Mouse (Mus musculus) bone marrow macrophage, adult 2 months (primary cell): ENCODE data around the gene Smcp. TPM values are rescaled to one million over a fixed set of nuclear protein-coding genes. Genes with fewer than 3 reads are reported as not detected.

ENCODE experiments used
- H3K27ac ChIP-seq: 2 replicates; pipeline ENCODE4 v1.5.1; 2012; ENCODE audit warnings: low read depth, low read length; ENCODE audit not compliant: insufficient read depth
- H3K4me1 ChIP-seq: 2 replicates; pipeline ENCODE4 v1.6.1; 2012; ENCODE audit warnings: low read length; ENCODE audit not compliant: control insufficient read depth, insufficient read depth
- H3K4me3 ChIP-seq: 2 replicates; pipeline ENCODE4 v1.5.1; 2012; ENCODE audit warnings: mild to moderate bottlenecking, low read length, moderate library complexity; ENCODE audit not compliant: insufficient read depth
- CTCF ChIP-seq: IDR thresholded peaks from 2 replicates; pipeline ENCODE4 v1.5.1; 2012; ENCODE audit warnings: low read depth, mild to moderate bottlenecking, low read length, moderate library complexity
- POLR2A ChIP-seq: IDR thresholded peaks from 2 replicates; pipeline ENCODE4 v1.6.1; 2012; ENCODE audit warnings: mild to moderate bottlenecking, low read depth, low read length, borderline replicate concordance
- polyA plus RNA-seq: library from polyadenylated mRNA; stranded (reverse); fragments of >200 nt; gene quantifications from 2 replicates; pipeline ENCODE4 v1.2.4, GENCODE M21; 2012; ENCODE audit not compliant: missing spikeins, insufficient read depth, insufficient read length

The Smcp gene
- polyA plus RNA-seq, 1 experiment = not detected

- TF ChIP-seq POLR2A (no peak), CTCF (no peak)
- H3K4me1 ChIP-seq = no peaks in the 10 kb centered on the region
- no peak overlapping the region for H3K4me3 ChIP-seq
- no peak overlapping the region for H3K27ac ChIP-seq
Observed at GRCm38 (mm10) chr3:92587190-92587589, 1.6 kb downstream of the Smcp start.

GRCm38 (mm10) chr3:92585055-92585454 lies 3.7 kb downstream of the Smcp start:
- Histone ChIP-seq H3K4me3 (no peak overlapping the region), H3K27ac (no peak overlapping the region), H3K4me1 (no peaks in the 10 kb centered on the region)
- TF ChIP-seq CTCF (no peak), POLR2A (no peak)

GRCm38 (mm10) chr3:92583164-92583826 lies 5.5 kb downstream of the Smcp start:
- Histone ChIP-seq H3K4me1 (no peaks in the 10 kb centered on the region), H3K27ac (no peak overlapping the region), H3K4me3 (no peak overlapping the region)
- TF ChIP-seq CTCF (no peak), POLR2A (no peak)

- H3K27ac ChIP-seq = no peak overlapping the region
- H3K4me1 ChIP-seq = no peaks in the 10 kb centered on the region
- TF ChIP-seq POLR2A (no peak), CTCF (no peak)
- no peak overlapping the region for H3K4me3 ChIP-seq
Observed at GRCm38 (mm10) chr3:92579508-92579907, 9.3 kb downstream of the Smcp start.

GRCm38 (mm10) chr3:92578652-92579413 lies 10.0 kb downstream of the Smcp start:
- TF ChIP-seq POLR2A (no peak), CTCF (no peak)
- no peaks in the 10 kb centered on the region for H3K4me1 ChIP-seq
- H3K27ac ChIP-seq = no peak overlapping the region
- no peak overlapping the region for H3K4me3 ChIP-seq

- TF ChIP-seq POLR2A (no peak), CTCF (no peak)
- H3K27ac ChIP-seq = no peak within 1 kb of the TSS
- no peak within 1 kb of the TSS for H3K4me3 ChIP-seq
Observed at GRCm38 (mm10) chr3:92573449-92574041, 15.3 kb downstream of the Smcp start, which contains the start of gene Ivl. Ivl (minus strand) TSS chr3:92573735.

GRCm38 (mm10) chr3:92572514-92573155 lies 16.2 kb downstream of the Smcp start:
- Histone ChIP-seq H3K4me1 (no peaks in the 10 kb centered on the region), H3K27ac (no peak overlapping the region), H3K4me3 (no peak overlapping the region)
- TF ChIP-seq CTCF (no peak), POLR2A (no peak)

More at GRCm38 (mm10) chr3:92573449-92574041, 15.3 kb downstream of the Smcp start, which contains the start of gene Ivl:
- no peaks in the 10 kb centered on the region for H3K4me1 ChIP-seq

- Histone ChIP-seq H3K27ac (no peak overlapping the region), H3K4me3 (no peak overlapping the region), H3K4me1 (no peaks in the 10 kb centered on the region)
- TF ChIP-seq CTCF (no peak), POLR2A (no peak)
Observed at GRCm38 (mm10) chr3:92568752-92569151, 20.0 kb downstream of the Smcp start.

- Histone ChIP-seq H3K4me1 (no peaks in the 10 kb centered on the region), H3K4me3 (no peak overlapping the region), H3K27ac (no peak overlapping the region)
- no peak for TF ChIP-seq POLR2A
- no peak for TF ChIP-seq CTCF
Observed at GRCm38 (mm10) chr3:92565418-92565817, 23.4 kb downstream of the Smcp start.

- Histone ChIP-seq H3K27ac (no peak within 1 kb of the TSS), H3K4me1 (no peaks in the 10 kb centered on the region), H3K4me3 (no peak within 1 kb of the TSS)
- no peak for TF ChIP-seq CTCF
Observed at GRCm38 (mm10) chr3:92534411-92534810, 54.4 kb downstream of the Smcp start, which contains the start of gene 2310046K23Rik. 2310046K23Rik (minus strand) TSS chr3:92534511.

Other genes starting within 250 kb of the Smcp start
- gene Sprr2d, start 249.9 kb downstream of the Smcp start, polyA plus RNA-seq = not detected in 2 replicates
- gene Sprr2e, start 236.9 kb downstream of the Smcp start, polyA plus RNA-seq = not detected in 2 replicates
- gene Sprr2f, start 223.8 kb downstream of the Smcp start, polyA plus RNA-seq = not detected in 2 replicates
- not detected in 2 replicates for gene Sprr2h, start 203.3 kb downstream of the Smcp start, polyA plus RNA-seq
- gene Sprr2i, start 181.0 kb downstream of the Smcp start, polyA plus RNA-seq = not detected in 2 replicates
- not detected in 2 replicates for gene Sprr2j-ps, start 170.9 kb downstream of the Smcp start, polyA plus RNA-seq
- gene Gm9774, start 159.6 kb downstream of the Smcp start, polyA plus RNA-seq = 4.2 and 17.1 TPM in 2 replicates
- not detected in 2 replicates for gene Sprr2k, start 156.4 kb downstream of the Smcp start, polyA plus RNA-seq
- not detected in 2 replicates for gene Sprr1b, start 150.2 kb downstream of the Smcp start, polyA plus RNA-seq
- gene Sprr3, start 130.3 kb downstream of the Smcp start, polyA plus RNA-seq = not detected in 2 replicates
- not detected in 2 replicates for gene Sprr1a, start 103.1 kb downstream of the Smcp start, polyA plus RNA-seq
- gene Sprr4, start 88.5 kb downstream of the Smcp start, polyA plus RNA-seq = not detected in 2 replicates
- not detected in 2 replicates for gene 2310046K23Rik, start 54.5 kb downstream of the Smcp start, polyA plus RNA-seq
- gene Ivl, start 15.3 kb downstream of the Smcp start, polyA plus RNA-seq = not detected in 2 replicates
- not detected in 2 replicates for gene 2210017I01Rik, start 18.5 kb upstream of the Smcp start, polyA plus RNA-seq
- not detected in 2 replicates for gene Lce6a, start 32.7 kb upstream of the Smcp start, polyA plus RNA-seq
- gene Lce1a1, start 59.3 kb upstream of the Smcp start, polyA plus RNA-seq = not detected in 2 replicates
- not detected in 2 replicates for gene Lce1b, start 67.9 kb upstream of the Smcp start, polyA plus RNA-seq
- gene Lce1a2, start 81.3 kb upstream of the Smcp start, polyA plus RNA-seq = not detected in 2 replicates
- gene Lce1c, start 90.2 kb upstream of the Smcp start, polyA plus RNA-seq = not detected in 2 replicates
- gene Lce1d, start 98.2 kb upstream of the Smcp start, polyA plus RNA-seq = not detected in 2 replicates
- not detected in 2 replicates for gene Lce1e, start 120.1 kb upstream of the Smcp start, polyA plus RNA-seq
- gene Lce1f, start 131.4 kb upstream of the Smcp start, polyA plus RNA-seq = not detected in 2 replicates
- gene Gm38119, start 150.1 kb upstream of the Smcp start, polyA plus RNA-seq = not detected in 2 replicates
- gene Lce1g, start 163.3 kb upstream of the Smcp start, polyA plus RNA-seq = not detected in 2 replicates
- gene Lce1h, start 176.1 kb upstream of the Smcp start, polyA plus RNA-seq = not detected in 2 replicates
- not detected in 2 replicates for gene Lce1i, start 189.9 kb upstream of the Smcp start, polyA plus RNA-seq
- not detected in 2 replicates for gene Lce1j, start 201.5 kb upstream of the Smcp start, polyA plus RNA-seq
- not detected in 2 replicates for gene Lce1k, start 218.9 kb upstream of the Smcp start, polyA plus RNA-seq
- gene Kprp, start 238.2 kb upstream of the Smcp start, polyA plus RNA-seq = not detected in 2 replicates